Mouse (Mus musculus) limb, embryonic 13.5 days (tissue): ENCODE measurements around the gene Opn1sw. TPM values are rescaled to one million over a fixed set of nuclear protein-coding genes. Genes with fewer than 3 reads are reported as not detected.
"Not testable (repeated sequence)": the region's sequence is repeated elsewhere in the genome, so short reads cannot be mapped to it uniquely, and the experiment has no call there.

Experiments used
- ATAC-seq: fragments of 200-750 bp; cut with Nextera tagmentation; 2 replicates; pipeline ENCODE4 v1.8.0; 2017; ENCODE audit warnings: low read depth, moderate number of reproducible peaks, moderate TSS enrichment; ENCODE audit not compliant: low FRiP score
- H3K27ac ChIP-seq: fragments of 300-500 bp; sonication (generic); 2 replicates; pipeline ENCODE4 v1.5.1; 2015; ENCODE audit warnings: inconsistent platforms, mild to moderate bottlenecking, moderate library complexity
- H3K27me3 ChIP-seq: fragments of 300-500 bp; sonication (generic); 2 replicates; pipeline ENCODE4 v1.6.1; 2015; ENCODE audit warnings: mild to moderate bottlenecking, inconsistent platforms
- H3K36me3 ChIP-seq: fragments of 300-500 bp; sonication (generic); 2 replicates; pipeline ENCODE4 v1.6.1; 2015; ENCODE audit warnings: inconsistent platforms, mild to moderate bottlenecking, moderate library complexity
- H3K4me1 ChIP-seq: fragments of 300-500 bp; sonication (generic); 2 replicates; pipeline ENCODE4 v1.6.1; 2015; ENCODE audit warnings: inconsistent platforms
- H3K4me2 ChIP-seq: fragments of 300-500 bp; sonication (generic); replicated peaks from 2 replicates; pipeline ENCODE4 v1.6.1; 2015; ENCODE audit warnings: inconsistent platforms, mild to moderate bottlenecking, moderate library complexity
- H3K4me3 ChIP-seq: fragments of 300-500 bp; sonication (generic); 2 replicates; pipeline ENCODE4 v1.5.1; 2015; ENCODE audit warnings: moderate library complexity, mild to moderate bottlenecking, inconsistent platforms
- H3K9ac ChIP-seq: fragments of 300-500 bp; sonication (generic); 2 replicates; pipeline ENCODE4 v1.6.1; 2015; ENCODE audit warnings: mild to moderate bottlenecking, inconsistent platforms
- H3K9me3 ChIP-seq: fragments of 300-500 bp; sonication (generic); 2 replicates; pipeline ENCODE4 v1.6.1; 2016; ENCODE audit warnings: inconsistent platforms
- WGBS: fragments of 180-500 bp; shearing (Covaris S2); methylation state at CpG from one replicate; pipeline ENCODE4 v1.1.7; 2015; 5-methylcytosine and 5-hydroxymethylcytosine counted together
- polyA plus RNA-seq: library from polyadenylated mRNA; unstranded; fragments of >200 nt; fragmentation: Nextera tagmentation; extraction: Ambion mirVana; gene quantifications from 2 replicates; pipeline ENCODE4 v1.2.1, GENCODE M21; 2015

Opn1sw gene
- polyA plus RNA-seq, 1 experiment from 2014 or later = 0.56 TPM

GRCm38 (mm10) chr6:29391802-29392201 is 3.5 kb upstream of the Opn1sw start:
- no peak overlapping the region for H3K27ac ChIP-seq
- H3K4me3 ChIP-seq = no peak overlapping the region
- H3K36me3 ChIP-seq = no peaks in the 10 kb centered on the region
- 68% methylated on average over 4 of the region's 4 CpGs for WGBS
- H3K4me2 ChIP-seq = no peak overlapping the region
- H3K4me1 ChIP-seq = peaks cover 28% of the 10 kb centered on the region
- H3K9ac ChIP-seq = no peak overlapping the region
- H3K9me3 ChIP-seq = no peaks in the 10 kb centered on the region
- H3K27me3 ChIP-seq = peaks cover 20% of the 10 kb centered on the region
- no peak for ATAC-seq

GRCm38 (mm10) chr6:29391241-29391640 is 3.0 kb upstream of the Opn1sw start:
- ATAC-seq, H3K9ac ChIP-seq, H3K9me3 ChIP-seq, H3K4me3 ChIP-seq, H3K36me3 ChIP-seq, H3K27ac ChIP-seq, H3K4me2 ChIP-seq: not testable (repeated sequence)
- H3K4me1 ChIP-seq = peaks cover 33% of the 10 kb centered on the region
- WGBS = 77% methylated on average over 8 of the region's 8 CpGs
- H3K27me3 ChIP-seq = peaks cover 20% of the 10 kb centered on the region

GRCm38 (mm10) chr6:29390500-29390899 is 2.2 kb upstream of the Opn1sw start:
- H3K4me2 ChIP-seq, H3K9ac ChIP-seq, ATAC-seq, H3K27ac ChIP-seq, H3K9me3 ChIP-seq, H3K36me3 ChIP-seq, H3K4me3 ChIP-seq: not testable (repeated sequence)
- Histone ChIP-seq H3K4me1 (peaks cover 27% of the 10 kb centered on the region), H3K27me3 (peaks cover 18% of the 10 kb centered on the region)
- 81% methylated on average over 1 of the region's 1 CpGs for WGBS

- Histone ChIP-seq H3K4me3 (no peak overlapping the region), H3K9me3 (no peaks in the 10 kb centered on the region), H3K4me2 (no peak overlapping the region), H3K27me3 (peaks cover 7% of the 10 kb centered on the region), H3K27ac (no peak overlapping the region), H3K9ac (no peak overlapping the region), H3K4me1 (peaks cover 27% of the 10 kb centered on the region), H3K36me3 (no peaks in the 10 kb centered on the region)
- WGBS = 55% methylated on average over 9 of the region's 9 CpGs
- no peak for ATAC-seq
Measured at GRCm38 (mm10) chr6:29389425-29389824, 1.2 kb upstream of the Opn1sw start.

DNA sequence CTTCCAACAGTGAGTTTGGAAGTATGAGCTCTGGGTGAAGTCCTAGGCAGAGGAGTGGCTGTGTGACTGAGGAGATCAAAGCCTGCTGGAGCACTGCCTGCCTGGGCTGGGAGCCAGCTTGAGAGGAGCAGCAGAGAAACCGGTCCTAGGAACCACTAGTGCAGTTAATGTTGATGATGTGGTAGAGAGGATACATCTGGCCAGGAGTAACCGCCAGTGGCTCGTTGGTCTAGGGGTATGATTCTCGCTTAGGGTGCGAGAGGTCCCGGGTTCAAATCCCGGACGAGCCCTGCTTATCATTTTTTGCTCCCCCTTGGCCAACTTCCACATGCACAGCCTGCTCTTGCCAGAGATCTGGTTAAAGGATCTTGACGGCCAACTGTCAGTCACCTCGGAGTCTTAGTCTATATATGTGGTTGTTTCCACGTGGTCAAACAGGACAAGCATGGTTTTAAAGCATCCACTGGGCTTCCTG is 375 bp upstream of the Opn1sw start:
- Histone ChIP-seq H3K4me3 (peak overlapping the region; percentile 44), H3K9me3 (no peaks in the 10 kb centered on the region), H3K27ac (no peak overlapping the region), H3K9ac (peak overlapping the region; percentile 51), H3K4me2 (peak overlapping the region; percentile 56), H3K36me3 (no peaks in the 10 kb centered on the region), H3K27me3 (peaks cover 4% of the 10 kb centered on the region; the same call in 1 of the 2 replicates), H3K4me1 (peaks cover 27% of the 10 kb centered on the region)
- ATAC-seq = peak; percentile 94
- 8% methylated on average over 11 of the region's 11 CpGs for WGBS

DNA sequence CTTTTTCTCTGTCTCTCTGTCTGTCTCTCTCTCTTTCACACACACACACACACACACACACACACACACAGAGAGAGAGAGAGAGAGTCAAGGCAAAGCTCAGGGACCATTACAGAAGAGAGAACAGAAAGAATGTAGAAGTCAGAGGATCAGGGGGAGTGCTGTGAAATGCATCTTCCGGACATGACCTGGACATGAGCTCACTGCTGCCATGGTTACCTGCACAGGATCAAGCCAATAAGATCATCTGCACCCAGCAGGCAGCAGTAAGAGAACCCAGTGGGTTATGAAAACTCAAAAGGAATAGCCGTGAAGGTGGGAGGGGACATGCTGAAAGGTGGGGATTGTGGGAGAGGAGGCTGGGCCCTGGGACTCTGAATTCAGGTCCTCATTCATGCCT is 5.8 kb downstream of the Opn1sw start:
- Histone ChIP-seq H3K27me3 (no peaks in the 10 kb centered on the region), H3K4me3 (no peak overlapping the region), H3K9ac (no peak overlapping the region), H3K27ac (no peak overlapping the region), H3K4me1 (peaks cover 10% of the 10 kb centered on the region), H3K9me3 (no peaks in the 10 kb centered on the region), H3K4me2 (no peak overlapping the region), H3K36me3 (peaks cover 22% of the 10 kb centered on the region)
- ATAC-seq = no peak
- 63% methylated on average over 2 of the region's 2 CpGs for WGBS

DNA sequence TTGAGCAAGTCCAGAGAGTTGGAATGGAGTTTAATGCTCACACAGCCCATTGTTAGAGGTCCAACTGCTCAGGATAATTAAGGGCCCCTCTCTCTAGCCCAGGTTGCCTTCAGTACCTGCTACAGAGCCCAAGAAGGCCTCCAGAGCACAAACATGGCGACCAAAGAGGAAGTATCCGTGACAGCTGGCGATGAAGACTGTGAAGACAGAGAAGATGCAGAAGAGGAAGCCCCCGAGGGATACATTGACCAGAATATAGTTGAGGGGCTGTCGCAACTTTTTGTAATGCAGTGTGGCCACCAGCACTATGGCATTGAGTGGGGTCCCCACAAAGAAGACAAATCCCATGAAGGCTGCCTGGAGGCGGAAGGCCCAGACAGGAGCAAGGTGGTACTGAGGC is 8.3 kb downstream of the Opn1sw start:
- Histone ChIP-seq H3K4me2 (no peak overlapping the region), H3K4me1 (no peaks in the 10 kb centered on the region), H3K9me3 (no peaks in the 10 kb centered on the region), H3K4me3 (no peak overlapping the region), H3K36me3 (peaks cover 47% of the 10 kb centered on the region), H3K27ac (no peak overlapping the region), H3K27me3 (no peaks in the 10 kb centered on the region), H3K9ac (no peak overlapping the region)
- 92% methylated on average over 6 of the region's 6 CpGs for WGBS
- no peak for ATAC-seq

- Histone ChIP-seq H3K4me2 (no peak overlapping the region), H3K36me3 (peaks cover 60% of the 10 kb centered on the region), H3K27me3 (no peaks in the 10 kb centered on the region), H3K27ac (no peak overlapping the region), H3K4me1 (no peaks in the 10 kb centered on the region), H3K4me3 (no peak overlapping the region), H3K9ac (no peak overlapping the region), H3K9me3 (no peaks in the 10 kb centered on the region)
- ATAC-seq = no peak
- WGBS = 94% methylated on average over 10 of the region's 10 CpGs
Measured at GRCm38 (mm10) chr6:29378678-29379077, 9.6 kb downstream of the Opn1sw start.

DNA sequence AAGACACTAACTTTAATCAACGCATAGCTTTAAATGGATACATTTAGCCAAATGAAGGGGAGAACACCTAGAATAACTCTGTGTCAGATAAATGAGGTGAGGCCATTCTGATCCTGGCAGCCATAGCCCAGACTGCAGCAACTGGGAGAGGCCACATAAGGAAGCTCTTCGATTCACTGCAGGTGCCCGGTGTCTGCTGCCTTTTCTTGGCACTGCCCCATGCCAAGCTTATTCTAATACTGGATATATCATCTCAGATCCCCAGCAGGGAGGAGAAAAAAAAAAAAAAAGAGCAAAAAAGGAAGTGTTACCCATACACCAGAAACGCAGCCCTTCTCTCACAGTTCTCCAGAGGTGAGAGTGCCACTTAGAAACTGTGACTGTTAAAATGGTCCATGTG is 10.9 kb downstream of the Opn1sw start:
- WGBS = 95% methylated on average over 4 of the region's 4 CpGs
- ATAC-seq = no peak

GRCm38 (mm10) chr6:29365277-29365676 is 23.0 kb downstream of the Opn1sw start:
- Histone ChIP-seq H3K4me2 (no peak overlapping the region), H3K9me3 (no peaks in the 10 kb centered on the region), H3K4me1 (peaks cover 20% of the 10 kb centered on the region), H3K36me3 (peaks cover 65% of the 10 kb centered on the region), H3K4me3 (no peak overlapping the region), H3K27me3 (no peaks in the 10 kb centered on the region), H3K27ac (no peak overlapping the region), H3K9ac (no peak overlapping the region)
- WGBS = 89% methylated on average over 1 of the region's 1 CpGs
- ATAC-seq = no peak

More for the DNA sequence above, 10.9 kb downstream of the Opn1sw start:
- Histone ChIP-seq H3K4me3 (no peak overlapping the region), H3K4me2 (no peak overlapping the region), H3K36me3 (peaks cover 72% of the 10 kb centered on the region), H3K9ac (no peak overlapping the region), H3K27me3 (no peaks in the 10 kb centered on the region), H3K9me3 (no peaks in the 10 kb centered on the region), H3K4me1 (no peaks in the 10 kb centered on the region), H3K27ac (no peak overlapping the region)

DNA sequence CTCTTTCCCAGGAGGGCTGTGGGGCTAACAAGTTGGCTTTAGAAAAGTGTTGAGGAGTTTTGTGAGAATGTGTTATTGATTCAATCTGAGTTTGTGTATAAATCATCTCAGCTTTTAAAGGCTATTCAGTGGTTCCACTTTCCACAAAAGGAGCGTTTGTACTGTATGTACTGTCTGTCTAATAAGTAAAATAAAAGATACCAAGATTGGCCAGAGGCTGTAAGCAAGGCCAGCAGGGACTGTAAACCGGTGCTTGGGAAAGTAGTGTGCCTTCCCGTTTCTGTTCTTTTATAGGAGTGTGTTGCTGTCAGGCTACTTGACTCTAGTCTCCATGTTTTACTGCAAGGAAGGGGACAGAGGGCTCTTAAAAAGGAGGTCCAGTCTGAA is 25.1 kb downstream of the Opn1sw start:
- Histone ChIP-seq H3K4me2 (no peak overlapping the region), H3K36me3 (peaks cover 58% of the 10 kb centered on the region), H3K27ac (peak overlapping the region; percentile 52; the same call in 1 of the 2 replicates), H3K9me3 (no peaks in the 10 kb centered on the region), H3K9ac (no peak overlapping the region), H3K4me3 (no peak overlapping the region), H3K4me1 (peaks cover 22% of the 10 kb centered on the region), H3K27me3 (no peaks in the 10 kb centered on the region)
- no peak for ATAC-seq
- 52% methylated on average over 3 of the region's 3 CpGs for WGBS

DNA sequence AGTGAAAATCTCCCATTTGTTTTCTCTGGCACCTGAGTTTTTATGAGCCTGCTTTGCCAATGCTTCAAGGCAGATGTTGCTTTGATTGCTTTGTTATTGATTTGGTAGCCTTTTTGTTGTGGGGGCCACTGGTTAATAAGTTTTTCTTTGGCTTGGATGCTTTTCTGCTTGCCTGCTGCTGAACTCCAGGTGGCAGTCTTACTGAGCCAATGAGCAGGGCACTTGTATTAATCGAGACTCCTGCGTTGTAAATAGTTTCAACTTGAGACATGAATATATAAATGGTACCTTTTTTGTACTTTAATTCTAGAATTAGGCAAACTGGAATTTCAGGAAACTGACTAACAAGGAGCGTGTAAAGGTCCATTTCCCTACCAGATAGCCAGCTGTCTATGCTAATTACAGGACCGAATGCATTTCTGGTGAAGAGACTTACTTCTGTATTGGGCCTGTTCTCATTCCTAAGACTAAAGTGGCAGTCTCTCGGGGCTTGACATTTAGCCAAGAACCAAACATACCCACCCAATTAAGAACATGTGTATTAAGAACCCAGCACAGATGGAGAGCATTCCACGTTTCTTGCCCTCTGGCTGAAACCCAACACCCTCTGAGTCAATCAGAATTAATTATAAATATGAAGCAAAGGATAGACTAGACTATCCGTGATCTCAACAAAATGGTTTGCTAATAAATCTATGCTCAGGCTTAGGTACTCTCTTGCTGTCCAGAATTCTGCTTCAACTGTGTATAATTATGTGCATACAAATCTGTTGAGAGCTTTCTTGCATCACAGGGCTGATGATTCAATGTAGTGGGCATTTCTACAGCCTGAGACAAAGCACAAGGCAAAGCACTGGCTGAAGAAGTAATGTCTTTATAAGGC is 25.8 kb downstream of the Opn1sw start:
- Histone ChIP-seq H3K27ac (peak overlapping the region; percentile 52; the same call in 1 of the 2 replicates), H3K9me3 (no peaks in the 10 kb centered on the region), H3K4me2 (no peak overlapping the region), H3K27me3 (no peaks in the 10 kb centered on the region), H3K9ac (no peak overlapping the region), H3K4me1 (peaks cover 22% of the 10 kb centered on the region), H3K36me3 (peaks cover 60% of the 10 kb centered on the region), H3K4me3 (no peak overlapping the region)
- ATAC-seq = no peak
- WGBS = 40% methylated on average over 7 of the region's 7 CpGs
